Mouse (Mus musculus): ENCODE measurements around the gene Rcc1. TPM values are rescaled to one million over a fixed set of nuclear protein-coding genes. Genes with fewer than 3 reads are reported as not detected.

Gene Rcc1
- total and polyA plus RNA-seq, 2 experiments from 2014 or later, result 18.6 to 20.6 TPM

DNA sequence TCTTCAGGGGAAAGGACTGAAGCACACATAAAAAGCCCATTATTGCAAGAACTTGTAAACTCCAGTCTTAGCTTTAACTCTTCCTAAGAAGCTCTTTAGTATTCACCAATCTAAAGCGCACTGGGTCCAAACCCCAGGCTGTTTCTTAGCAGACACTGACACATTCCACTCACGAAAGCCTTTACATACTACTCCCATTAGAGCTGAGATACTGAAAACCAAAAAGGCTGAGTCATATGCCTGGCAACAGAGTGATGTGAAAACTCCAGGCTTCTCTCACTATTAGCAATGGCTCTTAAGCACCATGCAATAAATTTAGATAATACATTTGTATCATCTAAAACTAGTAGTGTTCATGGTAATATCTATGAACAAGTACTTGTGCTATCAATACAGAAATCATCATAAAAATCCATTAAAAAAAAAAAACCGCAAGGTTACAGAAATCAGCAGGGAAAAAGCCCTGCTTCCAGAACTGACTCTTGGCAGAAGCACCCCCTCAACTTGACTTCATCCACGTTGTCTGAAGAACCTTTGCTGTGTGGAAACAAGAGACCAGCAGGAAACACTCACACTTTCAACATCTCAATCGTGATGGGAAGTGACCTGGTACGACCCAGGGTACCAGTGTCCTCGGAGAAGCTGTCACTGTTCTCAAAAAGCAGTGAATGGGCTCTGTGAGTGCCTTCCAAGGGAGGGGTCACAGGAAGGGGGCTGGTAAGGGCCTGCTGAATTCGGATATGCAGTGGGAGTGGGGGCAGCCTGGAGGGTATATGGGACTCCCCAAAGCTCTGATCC lies 16.7 kb upstream of the Rcc1 start:
- no peak for DNase-seq (ENCODE audit: low spot score)
- H3K4me1 ChIP-seq (ENCODE audit: control insufficient read depth, insufficient read depth), result no peaks in the 10 kb centered on the region
- peaks cover 87% of the 10 kb centered on the region for H3K36me3 ChIP-seq (replicated peaks; ENCODE audit: control insufficient read depth, insufficient read depth, low read length)
- 72% methylated on average over 8 of the region's 8 CpGs for WGBS
- no peak overlapping the region for H3K9ac ChIP-seq (replicated peaks; ENCODE audit: low read depth, low read length)
- TF ChIP-seq EP300 (IDR thresholded peaks at IDR 0.05; ENCODE audit: low read depth), result no peak
- TF ChIP-seq CTCF (IDR thresholded peaks at IDR 0.05; ENCODE audit: low read depth), result no peak
- H3K27me3 ChIP-seq (ENCODE audit: control insufficient read depth, insufficient read depth, low read length), result no peaks in the 10 kb centered on the region
- H3K27ac ChIP-seq (ENCODE audit: low read depth), result no peak overlapping the region
- no peak overlapping the region for H3K4me3 ChIP-seq (ENCODE audit: low read depth, low read length)
- ATAC-seq (ENCODE audit: insufficient read depth, low read depth), result no peak
- no peak overlapping the region for H3K4me2 ChIP-seq (ENCODE audit: low read depth, low read length)
- no peaks in the 10 kb centered on the region for H3K9me3 ChIP-seq (replicated peaks; ENCODE audit: control insufficient read depth, low read length)

DNA sequence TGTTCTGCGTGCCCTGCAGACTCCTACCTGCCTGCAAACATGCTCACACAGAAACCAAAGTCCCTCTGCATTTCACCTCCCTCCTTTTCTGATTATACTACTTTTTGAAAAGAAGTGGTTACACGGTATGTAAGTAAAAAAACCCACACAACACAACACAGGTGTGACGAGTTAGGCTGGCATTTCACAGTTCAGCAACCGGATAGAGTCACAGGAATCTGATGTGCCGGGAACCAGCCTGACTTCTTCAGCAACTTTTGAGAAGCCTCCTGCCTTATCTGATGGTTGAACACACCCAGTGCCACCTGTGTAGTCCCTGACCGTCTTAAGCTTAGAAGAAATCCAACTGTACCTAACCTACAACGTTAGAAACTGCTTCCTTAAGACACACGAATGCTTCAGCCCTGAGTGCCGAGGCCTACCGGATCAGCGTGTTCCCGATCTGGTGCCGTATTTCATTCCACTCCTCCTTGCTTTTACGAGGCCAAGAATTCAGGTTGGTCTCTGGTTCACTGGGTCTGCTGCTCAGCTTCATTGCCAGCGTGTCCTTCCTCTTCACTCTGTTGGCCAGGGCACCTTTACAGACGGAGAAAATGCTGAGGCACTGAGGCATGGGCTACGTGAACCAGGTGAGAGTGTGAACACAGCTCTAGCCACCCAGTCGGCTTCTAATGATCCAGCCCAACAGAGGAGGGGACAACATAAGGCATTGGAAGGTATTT lies 14.2 kb upstream of the Rcc1 start:
- TF ChIP-seq CTCF (IDR thresholded peaks at IDR 0.05; ENCODE audit: low read depth), result no peak
- H3K27ac ChIP-seq (ENCODE audit: low read depth), result no peak overlapping the region
- no peak overlapping the region for H3K4me3 ChIP-seq (ENCODE audit: low read depth, low read length)
- no peaks in the 10 kb centered on the region for H3K9me3 ChIP-seq (replicated peaks; ENCODE audit: control insufficient read depth, low read length)
- WGBS, result 91% methylated on average over 18 of the region's 18 CpGs
- DNase-seq (ENCODE audit: low spot score), result no peak
- H3K36me3 ChIP-seq (replicated peaks; ENCODE audit: control insufficient read depth, insufficient read depth, low read length), result peaks cover 88% of the 10 kb centered on the region
- no peak overlapping the region for H3K4me2 ChIP-seq (ENCODE audit: low read depth, low read length)
- no peaks in the 10 kb centered on the region for H3K4me1 ChIP-seq (ENCODE audit: control insufficient read depth, insufficient read depth)
- no peaks in the 10 kb centered on the region for H3K27me3 ChIP-seq (ENCODE audit: control insufficient read depth, insufficient read depth, low read length)
- H3K9ac ChIP-seq (replicated peaks; ENCODE audit: low read depth, low read length), result no peak overlapping the region
- ATAC-seq (ENCODE audit: insufficient read depth, low read depth), result no peak

DNA sequence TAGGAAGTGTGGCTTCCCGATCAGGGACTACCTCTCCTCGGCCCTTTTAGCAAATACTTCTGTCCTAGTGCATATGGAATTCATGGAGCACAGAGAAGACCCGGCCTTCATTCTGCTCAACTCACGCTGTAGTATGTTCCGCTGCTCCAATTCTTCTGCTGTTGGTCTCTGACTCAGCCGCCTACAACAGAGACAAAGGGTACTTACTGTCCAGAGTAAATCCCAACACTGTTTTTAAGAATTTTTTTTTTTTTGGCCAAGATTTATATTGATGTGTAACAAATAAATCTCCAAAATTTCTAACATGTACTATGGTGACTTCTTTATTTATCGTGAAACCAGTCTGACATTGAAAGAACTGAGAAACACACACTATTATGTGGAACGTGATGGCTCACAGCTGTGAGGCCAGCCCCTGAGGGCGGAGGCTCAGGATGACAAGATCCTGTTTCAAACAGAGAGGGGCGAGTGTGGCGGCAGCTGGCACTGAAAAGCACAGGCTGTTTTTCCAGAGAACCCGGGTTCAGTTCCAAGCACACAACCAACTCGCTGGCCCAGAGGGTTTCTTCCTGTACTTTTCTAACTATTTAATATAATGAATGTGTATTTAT lies 12.2 kb upstream of the Rcc1 start:
- ATAC-seq (ENCODE audit: insufficient read depth, low read depth) (no peak), DNase-seq (ENCODE audit: low spot score) (no peak)
- H3K4me2 ChIP-seq (ENCODE audit: low read depth, low read length), result no peak overlapping the region
- no peaks in the 10 kb centered on the region for H3K27me3 ChIP-seq (ENCODE audit: control insufficient read depth, insufficient read depth, low read length)
- H3K4me1 ChIP-seq (ENCODE audit: control insufficient read depth, insufficient read depth), result no peaks in the 10 kb centered on the region
- no peak overlapping the region for H3K9ac ChIP-seq (replicated peaks; ENCODE audit: low read depth, low read length)
- H3K9me3 ChIP-seq (replicated peaks; ENCODE audit: control insufficient read depth, low read length), result no peaks in the 10 kb centered on the region
- 83% methylated on average over 13 of the region's 13 CpGs for WGBS
- H3K27ac ChIP-seq (ENCODE audit: low read depth), result no peak overlapping the region
- H3K36me3 ChIP-seq (replicated peaks; ENCODE audit: control insufficient read depth, insufficient read depth, low read length), result peaks cover 90% of the 10 kb centered on the region
- no peak for TF ChIP-seq CTCF (IDR thresholded peaks at IDR 0.05; ENCODE audit: low read depth)
- no peak for TF ChIP-seq EP300 (IDR thresholded peaks at IDR 0.05; ENCODE audit: low read depth)
- no peak overlapping the region for H3K4me3 ChIP-seq (ENCODE audit: low read depth, low read length)

DNA sequence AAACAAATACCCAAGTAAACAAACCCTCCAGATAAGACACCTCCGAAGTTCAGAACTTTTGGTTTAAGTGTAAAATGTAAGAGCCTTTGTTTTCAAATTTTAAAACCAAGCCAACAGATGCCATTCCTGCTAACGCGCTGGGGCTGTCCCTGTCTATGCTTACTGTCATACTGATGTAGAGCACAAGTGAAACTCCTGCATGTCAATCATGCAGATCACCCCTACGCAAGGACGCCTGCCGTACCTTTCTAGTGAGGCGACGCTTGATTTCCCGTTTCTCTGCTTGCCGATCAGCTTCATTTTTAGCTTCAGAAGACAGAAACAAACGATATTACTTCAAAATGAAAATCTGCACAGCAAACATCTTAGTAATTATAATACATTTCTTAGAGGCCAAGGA lies 10.1 kb upstream of the Rcc1 start:
- Histone ChIP-seq H3K9me3 (replicated peaks; ENCODE audit: control insufficient read depth, low read length) (no peaks in the 10 kb centered on the region), H3K36me3 (replicated peaks; ENCODE audit: control insufficient read depth, insufficient read depth, low read length) (peaks cover 84% of the 10 kb centered on the region), H3K27ac (ENCODE audit: low read depth) (no peak overlapping the region), H3K4me3 (ENCODE audit: low read depth, low read length) (no peak overlapping the region), H3K4me2 (ENCODE audit: low read depth, low read length) (no peak overlapping the region), H3K9ac (replicated peaks; ENCODE audit: low read depth, low read length) (no peak overlapping the region), H3K4me1 (ENCODE audit: control insufficient read depth, insufficient read depth) (no peaks in the 10 kb centered on the region), H3K27me3 (ENCODE audit: control insufficient read depth, insufficient read depth, low read length) (no peaks in the 10 kb centered on the region)
- DNase-seq (ENCODE audit: low spot score) (no peak), ATAC-seq (ENCODE audit: insufficient read depth, low read depth) (no peak)
- TF ChIP-seq EP300 (IDR thresholded peaks at IDR 0.05; ENCODE audit: low read depth), result no peak
- no peak for TF ChIP-seq CTCF (IDR thresholded peaks at IDR 0.05; ENCODE audit: low read depth)
- 92% methylated on average over 11 of the region's 11 CpGs for WGBS

DNA sequence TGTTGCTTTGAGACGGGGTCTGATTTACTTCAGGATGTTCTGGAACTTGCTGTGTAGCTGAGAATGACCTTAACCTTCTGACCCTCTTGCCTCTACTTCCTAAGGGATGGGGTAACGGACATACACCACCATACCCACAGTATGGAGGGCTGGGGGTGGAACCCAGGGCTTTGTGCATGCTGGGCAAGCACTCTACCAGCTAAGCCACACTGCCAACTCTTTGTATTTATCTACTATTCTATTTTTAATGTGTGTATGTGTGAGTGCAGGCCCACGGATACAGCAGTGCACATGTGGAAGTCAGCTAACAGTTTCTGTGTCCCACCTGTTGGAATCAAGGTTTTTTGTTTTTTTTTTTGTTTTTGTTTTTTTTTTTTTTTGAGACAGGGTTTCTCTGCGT lies 6.1 kb upstream of the Rcc1 start:
- Histone ChIP-seq H3K9me3 (replicated peaks; ENCODE audit: control insufficient read depth, low read length) (no peaks in the 10 kb centered on the region), H3K4me1 (ENCODE audit: control insufficient read depth, insufficient read depth) (no peaks in the 10 kb centered on the region), H3K27ac (ENCODE audit: low read depth) (peak overlapping the region; percentile 18), H3K9ac (replicated peaks; ENCODE audit: low read depth, low read length) (no peak overlapping the region), H3K27me3 (ENCODE audit: control insufficient read depth, insufficient read depth, low read length) (no peaks in the 10 kb centered on the region), H3K4me3 (ENCODE audit: low read depth, low read length) (no peak overlapping the region), H3K36me3 (replicated peaks; ENCODE audit: control insufficient read depth, insufficient read depth, low read length) (peaks cover 61% of the 10 kb centered on the region), H3K4me2 (ENCODE audit: low read depth, low read length) (no peak overlapping the region)
- no peak for DNase-seq (ENCODE audit: low spot score)
- 0 out of 2 replicates have a peak, but pooled peaks have one; percentile 57 for ATAC-seq (ENCODE audit: insufficient read depth, low read depth)
- TF ChIP-seq CTCF (IDR thresholded peaks at IDR 0.05; ENCODE audit: low read depth) (no peak), EP300 (IDR thresholded peaks at IDR 0.05; ENCODE audit: low read depth) (no peak)
- 67% methylated on average over 4 of the region's 4 CpGs for whole genome bisulfite sequencing

Measured in heart, postnatal 0 days (tissue).